8 mouse cellular contexts compared by ENCODE assay signal in the genomic region with DNA sequence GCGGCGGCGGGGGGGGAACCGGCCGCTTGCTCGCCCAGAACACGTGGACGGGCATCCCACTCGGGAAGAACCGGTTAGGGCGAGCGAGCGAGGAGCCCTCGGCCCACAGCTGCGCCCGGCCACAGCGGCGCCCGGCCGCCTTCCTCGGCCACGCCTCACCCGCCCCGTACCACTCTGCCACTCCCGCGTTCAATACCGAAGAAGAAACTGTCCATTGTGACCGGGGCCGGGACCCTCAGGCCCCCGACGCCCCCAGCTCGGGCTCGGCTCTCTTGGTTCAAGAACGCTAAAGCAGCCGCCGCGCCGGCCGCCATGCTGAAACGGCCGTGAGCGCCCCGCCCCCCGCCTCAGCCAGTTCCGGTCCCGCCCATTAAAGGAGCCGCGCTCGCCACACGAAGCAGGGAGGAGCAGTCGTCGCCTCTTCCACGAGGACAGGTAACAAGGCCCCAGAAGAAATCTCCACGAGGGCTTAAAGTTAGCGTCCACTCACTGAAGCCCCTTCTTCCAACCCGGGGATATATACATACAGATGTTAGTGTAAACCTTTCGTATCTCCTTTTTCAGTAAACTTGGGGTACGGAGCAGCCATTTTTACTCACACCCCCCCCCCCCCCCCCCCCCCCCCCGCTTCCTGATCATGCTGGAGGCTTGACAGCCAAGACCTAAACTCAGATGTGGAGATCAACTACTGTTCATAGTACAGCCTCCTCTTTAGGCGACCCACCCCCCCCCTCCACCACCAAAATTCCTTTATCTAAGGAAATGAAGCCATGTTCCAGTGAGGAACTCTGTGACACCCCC. TPM values are rescaled to one million over a fixed set of nuclear protein-coding genes. Genes with fewer than 3 reads are reported as not detected.
DNase-seq lines count a peak whose midpoint lies in the region; ATAC-seq lines count a peak whose summit lies in the region.

A gene (minus strand): TSS at position 349 of the 801 bp plus-strand sequence.

- no peaks in the 10 kb centered on the region for H3K9me3 ChIP-seq in heart, embryonic 13.5 days
- no peaks in the 10 kb centered on the region for H3K9me3 ChIP-seq in liver, embryonic 13.5 days (replicated peaks)
- H3K9me3 ChIP-seq in stomach, embryonic 16.5 days (replicated peaks; ENCODE audit: control insufficient read depth, low read length): no peaks in the 10 kb centered on the region

- H3K9ac ChIP-seq in heart, embryonic 13.5 days: peak within 1 kb of the TSS; percentile 95
- H3K9ac ChIP-seq in liver, embryonic 13.5 days: peak within 1 kb of the TSS; percentile 93
- H3K9ac ChIP-seq in stomach, embryonic 16.5 days (ENCODE audit: low read length): peak within 1 kb of the TSS; percentile 75

- H3K27me3 ChIP-seq in heart, embryonic 13.5 days (replicated peaks): peaks cover 26% of the 10 kb centered on the region
- H3K27me3 ChIP-seq in liver, embryonic 13.5 days: peaks cover 22% of the 10 kb centered on the region
- H3K27me3 ChIP-seq in stomach, embryonic 16.5 days (ENCODE audit: control insufficient read depth, insufficient read depth, low read length): peaks cover 17% of the 10 kb centered on the region

- peak; percentile 94 for DNase-seq in CD4-positive, CD25-positive, alpha-beta regulatory T cell, adult 2 months (ENCODE audit: low read depth, low spot score)
- DNase-seq in brain, embryonic 18.5 days (ENCODE audit: low read depth, low spot score): peak; percentile 60
- peak; percentile 94 for DNase-seq in kidney, postnatal 10 days
- DNase-seq in liver, embryonic 13.5 days: peak; percentile 77
- DNase-seq in neural tube, embryonic 10.5 days (ENCODE audit: extremely low spot score, low spot score): peak; percentile 96

- ATAC-seq in erythroid progenitor cell, adult 5-6 weeks (replicated peaks; ENCODE audit: low FRiP score, poor library complexity, severe bottlenecking): peak; percentile 84
- peak; percentile 69; the same call in 1 of the 2 replicates for ATAC-seq in heart, embryonic 13.5 days (ENCODE audit: extremely low read depth, insufficient number of reproducible peaks, low FRiP score, low TSS enrichment)
- peak; percentile 80 for ATAC-seq in liver, embryonic 13.5 days (ENCODE audit: low read depth)
- ATAC-seq in stomach, embryonic 16.5 days (ENCODE audit: insufficient read depth, low FRiP score): peak; percentile 74

- peak within 1 kb of the TSS; percentile 96 for H3K4me3 ChIP-seq in heart, embryonic 13.5 days
- H3K4me3 ChIP-seq in liver, embryonic 13.5 days (replicated peaks): peak within 1 kb of the TSS; percentile 94
- peak within 1 kb of the TSS; percentile 64 for H3K4me3 ChIP-seq in stomach, embryonic 16.5 days (replicated peaks; ENCODE audit: low read length)

- no peak within 1 kb of the TSS for H3K27ac ChIP-seq in heart, embryonic 13.5 days (replicated peaks)
- H3K27ac ChIP-seq in liver, embryonic 13.5 days: peak within 1 kb of the TSS; percentile 63
- H3K27ac ChIP-seq in stomach, embryonic 16.5 days (ENCODE audit: low read length): no peak within 1 kb of the TSS

- under 1% methylated on average over 57 of the region's 60 CpGs for WGBS in heart, embryonic 13.5 days
- under 1% methylated on average over 59 of the region's 60 CpGs for WGBS in liver, embryonic 13.5 days (ENCODE audit: insufficient replicate concordance)
- WGBS in stomach, embryonic 16.5 days: under 1% methylated on average over 59 of the region's 60 CpGs

- peaks cover 42% of the 10 kb centered on the region for H3K36me3 ChIP-seq in heart, embryonic 13.5 days
- H3K36me3 ChIP-seq in liver, embryonic 13.5 days: peaks cover 42% of the 10 kb centered on the region
- peaks cover 6% of the 10 kb centered on the region; the same call in 1 of the 2 replicates for H3K36me3 ChIP-seq in stomach, embryonic 16.5 days (ENCODE audit: control insufficient read depth, insufficient read depth, low read length)

- peaks cover 40% of the 10 kb centered on the region for H3K4me1 ChIP-seq in heart, embryonic 13.5 days
- H3K4me1 ChIP-seq in liver, embryonic 13.5 days (replicated peaks): peaks cover 42% of the 10 kb centered on the region
- H3K4me1 ChIP-seq in stomach, embryonic 16.5 days (ENCODE audit: control insufficient read depth, insufficient read depth, low read length): peaks cover 11% of the 10 kb centered on the region

- H3K4me2 ChIP-seq in heart, embryonic 13.5 days: peak within 1 kb of the TSS; percentile 98
- H3K4me2 ChIP-seq in liver, embryonic 13.5 days: peak within 1 kb of the TSS; percentile 96
- peak within 1 kb of the TSS; percentile 88 for H3K4me2 ChIP-seq in stomach, embryonic 16.5 days (ENCODE audit: low read depth, low read length)

RNA-seq across cellular contexts. Expression of the gene that starts here (rescaled TPM):
- total RNA-seq in erythroid progenitor cell, adult 5-6 weeks (2015; ENCODE audit: low replicate concordance): 5.4 and 6.8 TPM in 2 replicates
- total RNA-seq in erythroid progenitor cell, adult 5-6 weeks (2017; ENCODE audit: low replicate concordance): 1.1 and 16.3 TPM in 2 replicates
- polyA plus RNA-seq in heart, embryonic 13.5 days (2015; fragmentation: Nextera tagmentation; extraction: Ambion mirVana): 9.9 and 11.2 TPM in 2 replicates
- polyA plus RNA-seq in liver, embryonic 13.5 days (2015; fragmentation: Nextera tagmentation; extraction: Ambion mirVana): 13.9 and 15.4 TPM in 2 replicates
- 13.8 and 15.6 TPM in 2 replicates for polyA plus RNA-seq in stomach, embryonic 16.5 days (2015; fragmentation: Nextera tagmentation; extraction: Ambion mirVana)
